Mouse (Mus musculus) neural tube, embryonic 13.5 days (tissue): ENCODE data around the gene Cuedc1. TPM values are rescaled to one million over a fixed set of nuclear protein-coding genes. Genes with fewer than 3 reads are reported as not detected.

ENCODE experiments used
- polyA plus RNA-seq: library from polyadenylated mRNA; unstranded; fragments of >200 nt; fragmentation: Nextera tagmentation; extraction: Ambion mirVana; gene quantifications from 2 replicates; pipeline ENCODE4 v1.2.1, GENCODE M21; 2015

Gene Cuedc1
- polyA plus RNA-seq, 1 experiment from 2014 or later = 51.3 TPM

Other genes with a start within 250 kb of the Cuedc1 start
- gene Mks1, start 244.8 kb upstream of the Cuedc1 start, polyA plus RNA-seq = 12.7 and 15.0 TPM in 2 replicates
- gene Epx, start 222.5 kb upstream of the Cuedc1 start, polyA plus RNA-seq = 0.10 TPM in 1 of 2 replicates, not detected in the other
- not detected in 2 replicates for gene Olfr462, start 205.8 kb upstream of the Cuedc1 start, polyA plus RNA-seq
- gene Olfr463, start 200.7 kb upstream of the Cuedc1 start, polyA plus RNA-seq = not detected in 2 replicates
- gene Olfr464, start 177.1 kb upstream of the Cuedc1 start, polyA plus RNA-seq = 0.08 TPM in 1 of 2 replicates, not detected in the other
- 49.1 and 51.2 TPM in 2 replicates for gene Dynll2, start 110.5 kb upstream of the Cuedc1 start, polyA plus RNA-seq
- 281 and 354 TPM in 2 replicates for gene Srsf1, start 50.7 kb upstream of the Cuedc1 start, polyA plus RNA-seq
- gene Vezf1, start 29.8 kb upstream of the Cuedc1 start, polyA plus RNA-seq = 53.9 and 62.8 TPM in 2 replicates
- 64.2 and 69.4 TPM in 2 replicates for gene Mrps23, start 106.3 kb downstream of the Cuedc1 start, polyA plus RNA-seq
- gene Ccdc182, start 196.0 kb downstream of the Cuedc1 start, polyA plus RNA-seq = 3.1 and 4.1 TPM in 2 replicates